Mouse (Mus musculus) central nervous system, embryonic 11.5 days (tissue): ENCODE measurements around the gene Gm29609. TPM values are rescaled to one million over a fixed set of nuclear protein-coding genes. Genes with fewer than 3 reads are reported as not detected.

ENCODE experiments used
- polyA plus RNA-seq: library from polyadenylated mRNA; depleted of rRNA; stranded (reverse); fragments of >200 nt; gene quantifications from 2 replicates; pipeline ENCODE4 v1.2.3, GENCODE M21; 2012; rRNA removed

Gm29609 gene
- polyA plus RNA-seq, result 4.0 and 4.7 TPM in 2 replicates

GRCm38 (mm10) chr5:31179766-31180630, at the start of gene Gm29609, which contains the start of gene Gtf3c2:
Gene Gm29609, minus strand, starts transcription at chr5:31179911.
Gene Gtf3c2, minus strand, starts transcription at chr5:31180144.

GRCm38 (mm10) chr5:31220448-31221303, 41.0 kb upstream of the Gm29609 start, which contains the start of gene Ppm1g:
Gene Ppm1g, minus strand, starts transcription at chr5:31220687.

GRCm38 (mm10) chr5:31201742-31202590, 22.3 kb upstream of the Gm29609 start, which contains the start of gene Zfp513:
Gene Zfp513, minus strand, starts transcription at chr5:31202303.

GRCm38 (mm10) chr5:31192939-31193630, 13.4 kb upstream of the Gm29609 start, which contains the start of the genes Snx17 and Eif2b4:
Gene Snx17, plus strand, starts transcription at chr5:31193227.
Gene Eif2b4, minus strand, starts transcription at chr5:31193430.

GRCm38 (mm10) chr5:31154152-31154553, 25.6 kb downstream of the Gm29609 start, which contains the start of gene Mpv17:
Gene Mpv17, minus strand, starts transcription at chr5:31154251.

GRCm38 (mm10) chr5:31138241-31138967, 41.3 kb downstream of the Gm29609 start, which contains the start of gene Ucn:
Gene Ucn, minus strand, starts transcription at chr5:31138829.

GRCm38 (mm10) chr5:31116354-31116753, 63.4 kb downstream of the Gm29609 start, which contains the start of gene Trim54:
Gene Trim54, plus strand, starts transcription at chr5:31116712.

GRCm38 (mm10) chr5:31108000-31108490, 71.7 kb downstream of the Gm29609 start, which contains the start of gene Slc30a3:
Gene Slc30a3, minus strand, starts transcription at chr5:31108237.

GRCm38 (mm10) chr5:31105814-31106335, 73.8 kb downstream of the Gm29609 start, which contains the start of gene Dnajc5g:
Gene Dnajc5g, plus strand, starts transcription at chr5:31106285.

Other genes starting within 250 kb of the Gm29609 start
- gene Cgref1, start 234.3 kb downstream of the Gm29609 start, polyA plus RNA-seq, result 5.7 and 7.5 TPM in 2 replicates
- 176 and 202 TPM in 2 replicates for gene Preb, start 219.6 kb downstream of the Gm29609 start, polyA plus RNA-seq
- not detected in 2 replicates for gene Tcf23, start 211.2 kb downstream of the Gm29609 start, polyA plus RNA-seq
- gene Atraid, start 131.6 kb downstream of the Gm29609 start, polyA plus RNA-seq, result 88.7 and 89.8 TPM in 2 replicates
- 10.2 and 16.3 TPM in 2 replicates for gene Slc5a6, start 131.0 kb downstream of the Gm29609 start, polyA plus RNA-seq
- 41.0 and 59.8 TPM in 2 replicates for gene Cad, start 125.1 kb downstream of the Gm29609 start, polyA plus RNA-seq
- not detected in 2 replicates for gene Dnajc5g, start 73.6 kb downstream of the Gm29609 start, polyA plus RNA-seq
- gene Slc30a3, start 71.7 kb downstream of the Gm29609 start, polyA plus RNA-seq, result 8.6 and 9.1 TPM in 2 replicates
- 0.29 and 1.1 TPM in 2 replicates for gene Trim54, start 63.2 kb downstream of the Gm29609 start, polyA plus RNA-seq
- gene Ucn, start 41.1 kb downstream of the Gm29609 start, polyA plus RNA-seq, result not detected in 2 replicates
- 43.5 and 63.4 TPM in 2 replicates for gene Mpv17, start 25.7 kb downstream of the Gm29609 start, polyA plus RNA-seq
- gene Gtf3c2, start 233 bp upstream of the Gm29609 start, polyA plus RNA-seq, result 128 and 129 TPM in 2 replicates
- 94.2 and 95.9 TPM in 2 replicates for gene Snx17, start 13.3 kb upstream of the Gm29609 start, polyA plus RNA-seq
- gene Eif2b4, start 13.5 kb upstream of the Gm29609 start, polyA plus RNA-seq, result 54.2 and 97.9 TPM in 2 replicates
- gene Zfp513, start 22.4 kb upstream of the Gm29609 start, polyA plus RNA-seq, result 51.5 and 95.5 TPM in 2 replicates
- 178 and 232 TPM in 2 replicates for gene Ppm1g, start 40.8 kb upstream of the Gm29609 start, polyA plus RNA-seq
- 85.6 and 128 TPM in 2 replicates for gene Nrbp1, start 61.0 kb upstream of the Gm29609 start, polyA plus RNA-seq
- 0.18 TPM in 1 of 2 replicates, not detected in the other for gene Gm9970, start 61.3 kb upstream of the Gm29609 start, polyA plus RNA-seq
- gene Krtcap3, start 71.8 kb upstream of the Gm29609 start, polyA plus RNA-seq, result 9.1 and 12.3 TPM in 2 replicates
- gene Ift172, start 111.2 kb upstream of the Gm29609 start, polyA plus RNA-seq, result 44.3 and 45.6 TPM in 2 replicates
- 57.8 and 94.3 TPM in 2 replicates for gene Fndc4, start 116.2 kb upstream of the Gm29609 start, polyA plus RNA-seq
- 0.63 and 1.5 TPM in 2 replicates for gene Gckr, start 117.5 kb upstream of the Gm29609 start, polyA plus RNA-seq